Mouse (Mus musculus): ENCODE data around the gene Olfr1404. TPM values are rescaled to one million over a fixed set of nuclear protein-coding genes. Genes with fewer than 3 reads are reported as not detected.

Gene Olfr1404
- polyA plus RNA-seq, 1 experiment from 2014 or later, result not detected

Other genes with a start within 250 kb of the Olfr1404 start
- not detected in 2 replicates for gene Olfr1408, start 75.0 kb upstream of the Olfr1404 start, polyA plus RNA-seq (2015; fragmentation: Nextera tagmentation; extraction: Ambion mirVana)
- not detected in 2 replicates for gene Olfr1406, start 21.8 kb upstream of the Olfr1404 start, polyA plus RNA-seq (2015; fragmentation: Nextera tagmentation; extraction: Ambion mirVana)
- gene Olfr218, start 14.6 kb upstream of the Olfr1404 start, polyA plus RNA-seq (2015; fragmentation: Nextera tagmentation; extraction: Ambion mirVana), result not detected in 2 replicates
- gene Fcer1a, start 14.8 kb downstream of the Olfr1404 start, polyA plus RNA-seq (2015; fragmentation: Nextera tagmentation; extraction: Ambion mirVana), result not detected in 2 replicates
- not detected in 2 replicates for gene Olfr418, start 53.6 kb downstream of the Olfr1404 start, polyA plus RNA-seq (2015; fragmentation: Nextera tagmentation; extraction: Ambion mirVana)
- not detected in 2 replicates for gene Mptx2, start 65.4 kb downstream of the Olfr1404 start, polyA plus RNA-seq (2015; fragmentation: Nextera tagmentation; extraction: Ambion mirVana)
- 2.1 and 2.9 TPM in 2 replicates for gene Ackr1, start 121.4 kb downstream of the Olfr1404 start, polyA plus RNA-seq (2015; fragmentation: Nextera tagmentation; extraction: Ambion mirVana)
- 1.4 and 2.3 TPM in 2 replicates for gene Aim2, start 138.5 kb downstream of the Olfr1404 start, polyA plus RNA-seq (2015; fragmentation: Nextera tagmentation; extraction: Ambion mirVana)
- 0.31 and 0.71 TPM in 2 replicates for gene Cadm3, start 155.3 kb downstream of the Olfr1404 start, polyA plus RNA-seq (2015; fragmentation: Nextera tagmentation; extraction: Ambion mirVana)